Mouse (Mus musculus): ENCODE measurements around the gene Cyp2c69.
"Not testable (repeated sequence)": the region's sequence is repeated elsewhere in the genome, so short reads cannot be mapped to it uniquely, and the experiment has no call there.

Gene Cyp2c69

GRCm38 (mm10) chr19:39886699-39887098, at the start of gene Cyp2c69:
Cyp2c69 (minus strand) TSS chr19:39886799.
- not testable (repeated sequence) for DNase-seq (ENCODE audit: low spot score)

- no peak for DNase-seq (ENCODE audit: low spot score)
Measured at GRCm38 (mm10) chr19:39935396-39935795, 48.8 kb upstream of the Cyp2c69 start.

GRCm38 (mm10) chr19:39930032-39930431, 43.4 kb upstream of the Cyp2c69 start:
- DNase-seq (ENCODE audit: low spot score) = no peak

- DNase-seq (ENCODE audit: low spot score) = no peak
Measured at GRCm38 (mm10) chr19:39901656-39902055, 15.1 kb upstream of the Cyp2c69 start.

GRCm38 (mm10) chr19:39890079-39890478, 3.5 kb upstream of the Cyp2c69 start:
- not testable (repeated sequence) for DNase-seq (ENCODE audit: low spot score)

- DNase-seq (ENCODE audit: low spot score) = no peak
Measured at GRCm38 (mm10) chr19:39866133-39866532, 20.5 kb downstream of the Cyp2c69 start.

- DNase-seq (ENCODE audit: low spot score) = not testable (repeated sequence)
Measured at GRCm38 (mm10) chr19:39820931-39821330, 65.7 kb downstream of the Cyp2c69 start.

GRCm38 (mm10) chr19:39816400-39816799, 70.2 kb downstream of the Cyp2c69 start:
- DNase-seq (ENCODE audit: low spot score) = not testable (repeated sequence)

GRCm38 (mm10) chr19:39815991-39816390, 70.6 kb downstream of the Cyp2c69 start:
- DNase-seq (ENCODE audit: low spot score) = not testable (repeated sequence)

- DNase-seq (ENCODE audit: low spot score) = not testable (repeated sequence)
Measured at GRCm38 (mm10) chr19:39812714-39813113, 73.9 kb downstream of the Cyp2c69 start, which contains the start of gene Cyp2c40. Cyp2c40 (minus strand) TSS chr19:39812814.
